Mouse (Mus musculus): ENCODE results near the gene Rph3al. TPM values are rescaled to one million over a fixed set of nuclear protein-coding genes. Genes with fewer than 3 reads are reported as not detected.

The Rph3al gene
- total and polyA plus RNA-seq, 2 experiments from 2014 or later, result 2.5 to 3.1 TPM

GRCm38 (mm10) chr11:75827414-75827813, 110.8 kb downstream of the Rph3al start:
- H3K9ac ChIP-seq (replicated peaks; ENCODE audit: low read length), result no peak overlapping the region
- no peaks in the 10 kb centered on the region for H3K36me3 ChIP-seq (ENCODE audit: insufficient read depth, low read length)
- 79% methylated on average over 8 of the region's 8 CpGs for WGBS
- H3K4me3 ChIP-seq (ENCODE audit: low read length), result no peak overlapping the region
- no peaks in the 10 kb centered on the region for H3K9me3 ChIP-seq (ENCODE audit: low read length)
- no peak overlapping the region for H3K4me2 ChIP-seq (ENCODE audit: low read depth, low read length)
- TF ChIP-seq CTCF (IDR thresholded peaks at IDR 0.05; ENCODE audit: low read depth), result no peak
- no peak for DNase-seq (ENCODE audit: low spot score)
- H3K4me1 ChIP-seq (ENCODE audit: insufficient read depth, low read length), result no peaks in the 10 kb centered on the region
- no peak overlapping the region for H3K27ac ChIP-seq
- no peaks in the 10 kb centered on the region for H3K27me3 ChIP-seq (ENCODE audit: insufficient read depth, low read length)
- ATAC-seq, result no peak

- Histone ChIP-seq H3K9ac (replicated peaks; ENCODE audit: low read length) (no peak overlapping the region), H3K27ac (no peak overlapping the region), H3K4me2 (ENCODE audit: low read depth, low read length) (no peak overlapping the region), H3K36me3 (ENCODE audit: insufficient read depth, low read length) (no peaks in the 10 kb centered on the region), H3K4me3 (ENCODE audit: low read length) (no peak overlapping the region), H3K9me3 (ENCODE audit: low read length) (no peaks in the 10 kb centered on the region), H3K27me3 (ENCODE audit: insufficient read depth, low read length) (no peaks in the 10 kb centered on the region), H3K4me1 (ENCODE audit: insufficient read depth, low read length) (no peaks in the 10 kb centered on the region)
- TF ChIP-seq CTCF (IDR thresholded peaks at IDR 0.05; ENCODE audit: low read depth), result no peak
- WGBS, result 39% methylated on average over 7 of the region's 7 CpGs
- DNase-seq (ENCODE audit: low spot score), result no peak
- ATAC-seq, result no peak
Measured at GRCm38 (mm10) chr11:75823506-75823905, 114.7 kb downstream of the Rph3al start.

GRCm38 (mm10) chr11:75813085-75813484, 125.1 kb downstream of the Rph3al start:
- H3K9ac ChIP-seq (replicated peaks; ENCODE audit: low read length), result no peak overlapping the region
- TF ChIP-seq CTCF (IDR thresholded peaks at IDR 0.05; ENCODE audit: low read depth), result no peak
- no peaks in the 10 kb centered on the region for H3K9me3 ChIP-seq (ENCODE audit: low read length)
- ATAC-seq, result no peak
- H3K4me1 ChIP-seq (ENCODE audit: insufficient read depth, low read length), result no peaks in the 10 kb centered on the region
- no peaks in the 10 kb centered on the region for H3K36me3 ChIP-seq (ENCODE audit: insufficient read depth, low read length)
- no peak for DNase-seq (ENCODE audit: low spot score)
- H3K27me3 ChIP-seq (ENCODE audit: insufficient read depth, low read length), result no peaks in the 10 kb centered on the region
- H3K4me3 ChIP-seq (ENCODE audit: low read length), result no peak overlapping the region
- H3K27ac ChIP-seq, result no peak overlapping the region
- H3K4me2 ChIP-seq (ENCODE audit: low read depth, low read length), result no peak overlapping the region
- WGBS, result 70% methylated on average over 10 of the region's 10 CpGs

DNA sequence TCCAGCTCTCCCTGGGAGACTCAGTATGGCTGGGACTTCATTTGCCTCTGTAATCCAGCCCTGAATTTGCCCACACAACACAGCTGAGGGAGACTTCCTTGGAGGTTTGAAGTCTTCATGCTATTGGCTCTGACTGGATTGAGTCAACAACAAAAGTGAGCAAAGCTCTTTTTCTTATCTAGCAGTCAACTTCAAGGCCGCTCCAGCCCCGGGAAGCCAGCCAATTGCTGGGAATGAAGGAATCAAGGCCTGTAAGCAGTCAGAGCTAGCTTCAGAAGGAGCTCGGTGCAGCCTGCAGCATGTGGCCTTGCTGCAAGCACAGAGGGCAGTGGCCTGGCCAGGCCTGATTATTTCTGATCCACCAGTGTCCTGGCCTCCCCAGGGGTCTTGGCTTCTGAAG, 126.3 kb downstream of the Rph3al start:
- no peaks in the 10 kb centered on the region for H3K27me3 ChIP-seq (ENCODE audit: insufficient read depth, low read length)
- H3K4me2 ChIP-seq (ENCODE audit: low read depth, low read length), result no peak overlapping the region
- ATAC-seq (no peak), DNase-seq (ENCODE audit: low spot score) (peak; percentile 62)
- H3K27ac ChIP-seq, result no peak overlapping the region; the same call in 1 of the 2 replicates
- no peaks in the 10 kb centered on the region for H3K4me1 ChIP-seq (ENCODE audit: insufficient read depth, low read length)
- no peak for TF ChIP-seq CTCF (IDR thresholded peaks at IDR 0.05; ENCODE audit: low read depth)
- H3K9ac ChIP-seq (replicated peaks; ENCODE audit: low read length), result no peak overlapping the region
- no peak overlapping the region for H3K4me3 ChIP-seq (ENCODE audit: low read length)
- H3K9me3 ChIP-seq (ENCODE audit: low read length), result no peaks in the 10 kb centered on the region
- H3K36me3 ChIP-seq (ENCODE audit: insufficient read depth, low read length), result no peaks in the 10 kb centered on the region
- WGBS, result 22% methylated on average over 3 of the region's 3 CpGs

- Histone ChIP-seq H3K9me3 (ENCODE audit: low read length) (no peaks in the 10 kb centered on the region), H3K4me3 (ENCODE audit: low read length) (no peak overlapping the region), H3K36me3 (ENCODE audit: insufficient read depth, low read length) (no peaks in the 10 kb centered on the region), H3K9ac (replicated peaks; ENCODE audit: low read length) (no peak overlapping the region), H3K4me2 (ENCODE audit: low read depth, low read length) (no peak overlapping the region), H3K27ac (no peak overlapping the region), H3K27me3 (ENCODE audit: insufficient read depth, low read length) (no peaks in the 10 kb centered on the region), H3K4me1 (ENCODE audit: insufficient read depth, low read length) (no peaks in the 10 kb centered on the region)
- ATAC-seq, result no peak
- no peak for TF ChIP-seq CTCF (IDR thresholded peaks at IDR 0.05; ENCODE audit: low read depth)
- WGBS, result 94% methylated on average over 3 of the region's 3 CpGs
- DNase-seq (ENCODE audit: low spot score), result no peak
Measured at GRCm38 (mm10) chr11:75810526-75810925, 127.7 kb downstream of the Rph3al start.

GRCm38 (mm10) chr11:75807486-75807885, 130.7 kb downstream of the Rph3al start:
- Histone ChIP-seq H3K27ac (0 out of 2 replicates have a peak overlapping the region, but pooled peaks have one; percentile 7), H3K4me1 (ENCODE audit: insufficient read depth, low read length) (no peaks in the 10 kb centered on the region), H3K27me3 (ENCODE audit: insufficient read depth, low read length) (no peaks in the 10 kb centered on the region), H3K36me3 (ENCODE audit: insufficient read depth, low read length) (no peaks in the 10 kb centered on the region), H3K9ac (replicated peaks; ENCODE audit: low read length) (no peak overlapping the region), H3K9me3 (ENCODE audit: low read length) (no peaks in the 10 kb centered on the region), H3K4me2 (ENCODE audit: low read depth, low read length) (no peak overlapping the region), H3K4me3 (ENCODE audit: low read length) (no peak overlapping the region)
- WGBS, result 19% methylated on average over 5 of the region's 5 CpGs
- ATAC-seq (0 out of 2 replicates have a peak, but pooled peaks have one; percentile 21), DNase-seq (ENCODE audit: low spot score) (peak; percentile 32)
- peak; percentile 42 for TF ChIP-seq CTCF (IDR thresholded peaks at IDR 0.05; ENCODE audit: low read depth)

DNA sequence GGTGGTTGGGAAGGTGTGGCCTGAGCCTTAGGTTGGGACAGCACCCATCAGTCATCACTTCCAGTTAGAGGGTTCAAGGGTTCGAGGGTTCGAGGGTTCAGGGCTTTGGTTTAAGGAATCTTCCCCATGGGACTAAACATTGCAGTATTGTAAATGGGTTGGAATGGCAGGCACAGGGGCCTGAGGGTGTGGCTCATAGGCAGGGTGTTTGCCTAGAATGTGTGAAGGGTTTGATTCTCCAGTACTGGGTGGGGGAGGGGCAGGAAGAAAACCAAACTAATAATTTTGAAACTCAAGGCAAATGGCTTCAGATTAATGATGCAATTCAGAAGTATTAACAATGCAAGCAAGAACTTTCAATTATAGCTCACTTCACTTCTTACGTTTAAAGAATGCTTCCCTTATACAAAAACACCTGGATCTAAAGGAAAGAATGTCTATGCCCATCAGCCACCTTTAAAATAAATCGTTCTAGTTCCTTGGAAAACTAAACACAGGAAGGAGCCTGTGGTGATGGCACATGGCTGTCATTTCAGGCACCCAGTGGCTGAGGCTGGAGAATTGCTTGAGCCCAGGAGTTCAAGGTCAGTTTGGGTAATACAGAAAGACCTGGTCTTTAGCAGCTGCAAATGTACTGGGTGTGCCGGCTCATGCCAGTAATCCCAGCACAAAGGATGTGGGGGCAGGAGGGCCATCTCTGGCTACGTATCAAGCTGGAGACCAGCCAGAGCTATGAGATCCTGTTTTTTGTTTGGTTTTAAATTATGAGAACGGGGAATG, 136.3 kb downstream of the Rph3al start:
- 74% methylated on average over 7 of the region's 7 CpGs for WGBS
- Histone ChIP-seq H3K9me3 (ENCODE audit: low read length) (no peaks in the 10 kb centered on the region), H3K27me3 (ENCODE audit: insufficient read depth, low read length) (no peaks in the 10 kb centered on the region), H3K27ac (no peak overlapping the region), H3K36me3 (ENCODE audit: insufficient read depth, low read length) (no peaks in the 10 kb centered on the region), H3K4me3 (ENCODE audit: low read length) (no peak overlapping the region), H3K4me1 (ENCODE audit: insufficient read depth, low read length) (no peaks in the 10 kb centered on the region), H3K4me2 (ENCODE audit: low read depth, low read length) (no peak overlapping the region), H3K9ac (replicated peaks; ENCODE audit: low read length) (no peak overlapping the region)
- no peak for TF ChIP-seq CTCF (IDR thresholded peaks at IDR 0.05; ENCODE audit: low read depth)
- no peak for ATAC-seq
- DNase-seq (ENCODE audit: low spot score), result no peak

Measured in hindbrain, postnatal 0 days (tissue).